ENCODE assay signal across 8 mouse cellular contexts in genomic region chr8:123254099-123254885, GRCm38 (mm10). TPM values are rescaled to one million over a fixed set of nuclear protein-coding genes. Genes with fewer than 3 reads are reported as not detected.
DNase-seq lines count a peak whose midpoint lies in the region; ATAC-seq and TF ChIP-seq lines count a peak whose summit lies in the region.

Gene Zfp276, plus strand, starts transcription at chr8:123254195.
Gene Vps9d1, minus strand, starts transcription at chr8:123254348.

- peak within 1 kb of the TSS; percentile 96 for H3K9ac ChIP-seq in forebrain, embryonic 13.5 days
- H3K9ac ChIP-seq in heart, postnatal 0 days (replicated peaks; ENCODE audit: low read depth, low read length): peak within 1 kb of the TSS; percentile 79
- H3K9ac ChIP-seq in neural tube, embryonic 15.5 days (replicated peaks): peak within 1 kb of the TSS; percentile 98

- TF ChIP-seq EP300 in heart, postnatal 0 days (IDR thresholded peaks at IDR 0.05; ENCODE audit: low read depth): no peak

- peaks cover 59% of the 10 kb centered on the region for H3K36me3 ChIP-seq in forebrain, embryonic 13.5 days (ENCODE audit: poor library complexity, severe bottlenecking)
- peaks cover 54% of the 10 kb centered on the region for H3K36me3 ChIP-seq in heart, postnatal 0 days (replicated peaks; ENCODE audit: control insufficient read depth, insufficient read depth, low read length)
- peaks cover 61% of the 10 kb centered on the region for H3K36me3 ChIP-seq in neural tube, embryonic 15.5 days

- peak; percentile 82 for DNase-seq in ES-CJ7 (ENCODE audit: low read depth, low spot score)
- DNase-seq in c-Kit-positive CD71-positive TER-119-positive erythroid progenitor cells, embryonic 14.5 days (ENCODE audit: low spot score): peak; percentile 79
- DNase-seq in heart, postnatal 0 days (ENCODE audit: low spot score): peak; percentile 77
- DNase-seq in kidney, postnatal 4 days: peak; percentile 90 to 94
- DNase-seq in lung, adult 18-20 months: peak; percentile 82 to 84
- peak; percentile 87 for DNase-seq in testis, postnatal 14 days (ENCODE audit: low spot score)

- H3K4me2 ChIP-seq in forebrain, embryonic 13.5 days: peak within 1 kb of the TSS; percentile 96
- H3K4me2 ChIP-seq in heart, postnatal 0 days (ENCODE audit: low read depth, low read length): peak within 1 kb of the TSS; percentile 98
- H3K4me2 ChIP-seq in neural tube, embryonic 15.5 days: peak within 1 kb of the TSS; percentile 97

- peak within 1 kb of the TSS; percentile 99 for H3K4me3 ChIP-seq in forebrain, embryonic 13.5 days
- peak within 1 kb of the TSS; percentile 86 for H3K4me3 ChIP-seq in heart, postnatal 0 days (ENCODE audit: low read depth, low read length)
- H3K4me3 ChIP-seq in neural tube, embryonic 15.5 days (replicated peaks): peak within 1 kb of the TSS; percentile 98

- peak within 1 kb of the TSS; percentile 75 for H3K27ac ChIP-seq in forebrain, embryonic 13.5 days
- peak within 1 kb of the TSS; percentile 90 for H3K27ac ChIP-seq in heart, postnatal 0 days (ENCODE audit: low read depth)
- peak within 1 kb of the TSS; percentile 94 for H3K27ac ChIP-seq in neural tube, embryonic 15.5 days (replicated peaks)

- no peaks in the 10 kb centered on the region for H3K27me3 ChIP-seq in forebrain, embryonic 13.5 days
- H3K27me3 ChIP-seq in heart, postnatal 0 days (ENCODE audit: control insufficient read depth, insufficient read depth, low read length): no peaks in the 10 kb centered on the region
- H3K27me3 ChIP-seq in neural tube, embryonic 15.5 days (replicated peaks): no peaks in the 10 kb centered on the region

- no peak for TF ChIP-seq CTCF in heart, postnatal 0 days (IDR thresholded peaks at IDR 0.05; ENCODE audit: low read depth)

- H3K4me1 ChIP-seq in forebrain, embryonic 13.5 days: peaks cover 23% of the 10 kb centered on the region
- H3K4me1 ChIP-seq in heart, postnatal 0 days (ENCODE audit: control insufficient read depth, insufficient read depth): peaks cover 17% of the 10 kb centered on the region
- peaks cover 41% of the 10 kb centered on the region for H3K4me1 ChIP-seq in neural tube, embryonic 15.5 days

- peak; percentile 97 for ATAC-seq in forebrain, embryonic 13.5 days
- peak; percentile 95 for ATAC-seq in heart, postnatal 0 days (ENCODE audit: insufficient read depth, low read depth)
- peak; percentile 95 for ATAC-seq in neural tube, embryonic 15.5 days (ENCODE audit: low FRiP score)

- 2% methylated on average over 69 of the region's 99 CpGs for whole genome bisulfite sequencing in forebrain, embryonic 13.5 days
- WGBS in heart, postnatal 0 days: under 1% methylated on average over 88 of the region's 99 CpGs
- WGBS in neural tube, embryonic 15.5 days: under 1% methylated on average over 88 of the region's 99 CpGs

- no peaks in the 10 kb centered on the region for H3K9me3 ChIP-seq in forebrain, embryonic 13.5 days (replicated peaks)
- H3K9me3 ChIP-seq in heart, postnatal 0 days (replicated peaks; ENCODE audit: control insufficient read depth, low read length): no peaks in the 10 kb centered on the region
- no peaks in the 10 kb centered on the region for H3K9me3 ChIP-seq in neural tube, embryonic 15.5 days (replicated peaks)

RNA-seq across cellular contexts. Expression of gene Zfp276, which starts in this region (rescaled TPM):
- polyA plus RNA-seq in forebrain, embryonic 13.5 days (2015; fragmentation: Nextera tagmentation; extraction: Ambion mirVana): 22.8 and 25.7 TPM in 2 replicates
- total RNA-seq in heart, postnatal 0 days (2014; rRNA removed; ENCODE audit: low replicate concordance): 19.4 and 24.0 TPM in 2 replicates
- 8.9 and 9.7 TPM in 2 replicates for polyA plus RNA-seq in heart, postnatal 0 days (2015; fragmentation: Nextera tagmentation; extraction: Ambion mirVana)
- 21.6 and 21.7 TPM in 2 replicates for polyA plus RNA-seq in neural tube, embryonic 15.5 days (2015; fragmentation: Nextera tagmentation; extraction: Ambion mirVana)

RNA-seq across cellular contexts. Expression of gene Vps9d1, which starts in this region (rescaled TPM):
- polyA plus RNA-seq in forebrain, embryonic 13.5 days (2015; fragmentation: Nextera tagmentation; extraction: Ambion mirVana): 32.9 and 40.3 TPM in 2 replicates
- total RNA-seq in heart, postnatal 0 days (2014; rRNA removed; ENCODE audit: low replicate concordance): 21.4 and 32.7 TPM in 2 replicates
- 15.4 and 16.1 TPM in 2 replicates for polyA plus RNA-seq in heart, postnatal 0 days (2015; fragmentation: Nextera tagmentation; extraction: Ambion mirVana)
- polyA plus RNA-seq in neural tube, embryonic 15.5 days (2015; fragmentation: Nextera tagmentation; extraction: Ambion mirVana): 55.6 and 61.5 TPM in 2 replicates

Comparison
In these comparisons a context has a peak if more than half of its experiments do, and no peak if none do; other contexts are left out.
1. Peak in every context shown above with its lines: DNase-seq, ATAC-seq, H3K4me3 ChIP-seq and H3K27ac ChIP-seq.